Mouse (Mus musculus) neural tube, embryonic 10.5 days (tissue): ENCODE measurements around the gene Nipal4.
A peak's percentile ranks its signal among the peaks of the same experiment; 100 is the strongest.
"Not testable (repeated sequence)": the region's sequence is repeated elsewhere in the genome, so short reads cannot be mapped to it uniquely, and the experiment has no call there.

ENCODE experiments used
- DNase-seq: peaks from one replicate; pipeline ENCODE4 v3.0.0-alpha.2; 2017; ENCODE audit warnings: low spot score; ENCODE audit errors: extremely low spot score

Gene Nipal4

DNA sequence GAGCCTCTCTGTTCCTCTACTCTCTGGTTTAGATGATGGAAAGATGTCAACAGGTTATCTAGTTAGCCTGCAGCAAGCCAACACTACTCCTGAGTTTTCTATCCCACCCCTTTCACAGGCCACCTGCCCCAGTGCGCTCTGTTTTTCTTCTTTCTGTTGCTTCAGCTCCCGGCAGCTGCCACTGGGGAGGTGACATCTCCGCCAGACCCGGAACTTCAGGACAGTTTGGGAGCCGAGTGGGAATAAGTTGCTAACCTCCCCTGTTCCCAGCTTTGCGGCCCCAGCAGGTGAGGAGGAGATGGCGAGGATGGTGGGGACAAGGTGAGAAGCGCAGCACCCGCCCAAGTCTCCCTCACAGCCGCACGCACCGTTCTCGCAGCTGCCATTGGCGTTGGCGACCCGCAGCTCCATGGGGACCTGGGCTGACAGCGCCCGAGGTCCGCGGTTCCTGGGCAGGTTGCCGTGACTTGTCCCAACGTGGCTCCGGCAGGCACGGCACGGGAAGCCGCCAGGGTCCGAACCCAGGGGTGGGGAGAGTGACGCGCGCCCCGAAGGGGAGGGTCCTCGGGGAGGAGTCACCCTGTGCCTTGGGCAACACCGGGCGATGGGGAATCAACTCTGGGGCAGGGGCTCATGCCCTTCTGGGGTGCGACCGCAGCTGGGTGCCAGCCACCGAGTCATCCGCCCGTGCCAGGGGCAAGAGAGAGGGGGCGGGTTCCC, at the start of gene Nipal4:
Gene Nipal4, minus strand, starts transcription at position 643 of the 720 bp plus-strand sequence.
- DNase-seq = peak; percentile 32

GRCm38 (mm10) chr11:46215354-46215753, 49.0 kb upstream of the Nipal4 start:
- DNase-seq = peak; percentile 67

- DNase-seq = peak; percentile 29
Measured at GRCm38 (mm10) chr11:46214368-46215230, 48.3 kb upstream of the Nipal4 start.

- DNase-seq = peak; percentile 48
Measured at GRCm38 (mm10) chr11:46213844-46214243, 47.5 kb upstream of the Nipal4 start.

- no peak for DNase-seq
Measured at GRCm38 (mm10) chr11:46211858-46212257, 45.5 kb upstream of the Nipal4 start.

DNA sequence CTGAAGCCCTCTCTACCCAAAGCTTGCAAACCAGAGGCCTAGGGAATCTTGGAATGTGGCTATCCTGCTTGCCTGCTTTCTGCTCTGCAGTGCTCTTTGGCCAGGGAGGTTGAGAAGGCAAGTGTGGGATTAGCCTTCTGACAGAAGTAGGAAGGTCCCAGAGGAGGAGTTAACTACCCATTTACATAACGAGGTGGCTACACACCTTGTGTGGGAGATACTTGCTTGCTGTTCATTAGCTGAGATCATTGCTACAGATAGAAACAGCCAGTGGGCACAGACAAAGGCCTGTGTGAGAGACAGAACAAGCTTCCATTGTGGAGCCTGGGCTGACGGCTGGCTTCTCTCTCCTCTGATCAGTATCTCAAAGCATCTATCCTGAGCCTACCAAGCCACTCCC, 43.6 kb upstream of the Nipal4 start:
- DNase-seq = no peak

- DNase-seq = no peak
Measured at GRCm38 (mm10) chr11:46205639-46206409, 39.5 kb upstream of the Nipal4 start.

- no peak for DNase-seq
Measured at GRCm38 (mm10) chr11:46204841-46205240, 38.5 kb upstream of the Nipal4 start.

- DNase-seq = no peak
Measured at GRCm38 (mm10) chr11:46202547-46202887, 36.2 kb upstream of the Nipal4 start.

GRCm38 (mm10) chr11:46201636-46202546, 35.6 kb upstream of the Nipal4 start:
- peak; percentile 27 for DNase-seq

GRCm38 (mm10) chr11:46200664-46201063, 34.4 kb upstream of the Nipal4 start:
- DNase-seq = no peak

- no peak for DNase-seq
Measured at GRCm38 (mm10) chr11:46194175-46194574, 27.9 kb upstream of the Nipal4 start.

DNA sequence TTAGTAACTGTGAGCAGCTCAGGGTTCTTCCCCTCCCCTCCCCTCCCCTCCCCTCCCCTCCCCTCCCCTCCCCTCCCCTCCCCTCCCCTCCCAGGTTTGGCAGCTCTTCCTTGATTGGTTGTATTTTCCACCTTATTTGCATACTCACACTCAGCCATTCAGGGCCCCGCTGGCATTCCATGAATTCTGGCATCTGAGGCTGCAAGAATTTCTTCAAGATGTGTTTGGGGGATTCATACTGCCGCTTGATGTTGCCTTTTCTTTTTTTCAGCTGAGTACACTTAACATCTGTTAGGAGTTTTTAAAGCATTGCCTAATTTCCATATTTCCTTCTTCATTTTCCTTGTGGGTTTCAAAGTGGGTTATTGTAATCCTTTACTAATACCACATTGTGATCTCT, 22.0 kb upstream of the Nipal4 start:
- no peak for DNase-seq

GRCm38 (mm10) chr11:46185486-46185885, 19.2 kb upstream of the Nipal4 start:
- DNase-seq = no peak

DNA sequence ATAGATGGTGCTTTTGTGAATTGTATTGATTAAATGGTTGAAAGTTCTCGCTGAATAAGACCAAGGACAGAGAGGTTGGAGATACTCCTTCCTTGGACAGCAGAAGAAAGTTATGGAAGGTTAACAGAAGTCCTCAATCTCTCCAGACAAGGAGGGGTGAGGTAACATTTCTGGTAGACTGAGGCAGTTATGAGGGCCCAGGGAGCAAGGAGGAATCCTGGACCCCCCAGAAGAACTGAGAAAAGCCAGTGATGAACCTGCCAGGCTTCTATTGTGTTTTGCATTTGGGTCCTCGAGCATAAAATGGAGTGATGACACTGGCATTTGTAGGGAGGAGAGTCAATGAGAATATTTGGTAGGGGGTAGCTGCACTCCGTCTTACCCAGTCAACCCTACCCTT, 18.6 kb upstream of the Nipal4 start:
- no peak for DNase-seq

DNA sequence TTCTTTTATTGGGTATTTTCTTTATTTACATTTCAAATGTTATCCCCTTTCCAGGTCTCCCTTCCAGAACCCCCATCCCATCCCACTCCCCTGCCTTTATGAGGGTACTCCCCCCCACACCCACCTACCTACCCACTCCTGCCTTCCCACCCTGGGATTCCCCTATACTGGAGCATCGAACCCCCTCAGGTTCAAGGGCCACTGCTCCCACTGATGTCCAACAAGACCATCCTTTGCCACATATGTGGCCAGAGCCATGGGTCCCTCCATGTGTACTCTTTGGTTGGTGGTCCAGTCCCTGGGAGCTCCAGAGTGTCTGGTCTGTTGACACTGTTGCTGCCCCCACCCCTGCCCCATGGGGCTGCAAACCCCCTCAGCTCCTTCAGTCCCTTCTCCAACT, 15.7 kb upstream of the Nipal4 start:
- DNase-seq = not testable (repeated sequence)

DNA sequence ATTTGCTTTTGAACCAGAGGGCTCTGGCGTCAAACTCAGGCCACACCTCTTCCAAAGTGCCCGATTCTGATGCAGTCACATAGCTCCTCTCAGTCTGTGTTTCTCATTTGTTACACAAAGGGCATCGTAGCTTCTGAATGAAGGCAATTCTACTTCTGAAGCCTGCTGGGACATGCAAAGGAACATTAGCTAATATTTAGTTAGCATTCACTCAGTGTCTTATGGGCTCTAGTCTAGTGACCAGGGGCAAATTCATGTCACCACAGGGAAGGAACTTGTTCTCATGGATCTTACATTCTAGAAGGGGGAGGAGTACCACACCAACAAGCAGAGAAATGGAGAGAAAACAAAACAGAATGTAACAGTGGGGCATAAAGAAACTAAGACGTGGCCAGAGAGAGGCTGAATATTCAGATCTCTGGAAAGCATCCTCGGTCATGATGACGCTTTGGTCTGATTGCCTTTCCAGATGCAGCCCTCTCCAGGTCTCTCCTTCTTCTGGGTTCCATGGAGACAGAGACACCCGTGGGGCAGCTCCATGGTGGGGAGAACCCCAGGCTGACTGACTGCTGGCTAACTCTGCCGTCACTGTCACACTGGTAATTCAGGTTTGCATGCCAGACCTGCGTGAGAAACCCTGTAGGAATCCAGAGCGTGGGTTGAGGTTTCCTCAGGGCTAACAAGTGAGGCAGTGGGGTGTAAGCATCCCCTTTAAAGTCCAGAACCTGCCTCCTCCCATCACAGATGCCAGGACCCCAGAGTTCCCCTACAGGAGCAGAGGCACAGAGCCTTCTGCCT, 11.1 kb upstream of the Nipal4 start:
- DNase-seq = no peak

DNA sequence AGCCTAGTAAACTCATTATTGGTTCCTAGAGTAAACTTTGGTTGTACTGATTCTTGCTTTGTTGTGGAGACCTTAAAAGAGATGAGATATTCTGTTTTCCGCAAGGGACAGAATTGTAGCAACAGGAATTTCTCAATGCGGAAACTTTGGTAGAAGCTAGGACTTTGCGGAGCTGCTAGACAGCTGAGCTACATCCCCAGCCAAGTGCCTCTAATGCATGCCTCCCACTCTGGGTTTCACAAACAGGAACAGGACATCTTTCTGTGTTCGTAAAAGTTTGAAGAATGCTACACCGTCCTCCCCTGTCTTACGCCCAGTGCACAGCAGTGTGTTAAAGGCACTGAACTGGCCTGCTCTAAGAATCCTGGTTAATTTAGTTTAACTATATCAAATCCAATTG, 9.8 kb upstream of the Nipal4 start:
- DNase-seq = no peak

DNA sequence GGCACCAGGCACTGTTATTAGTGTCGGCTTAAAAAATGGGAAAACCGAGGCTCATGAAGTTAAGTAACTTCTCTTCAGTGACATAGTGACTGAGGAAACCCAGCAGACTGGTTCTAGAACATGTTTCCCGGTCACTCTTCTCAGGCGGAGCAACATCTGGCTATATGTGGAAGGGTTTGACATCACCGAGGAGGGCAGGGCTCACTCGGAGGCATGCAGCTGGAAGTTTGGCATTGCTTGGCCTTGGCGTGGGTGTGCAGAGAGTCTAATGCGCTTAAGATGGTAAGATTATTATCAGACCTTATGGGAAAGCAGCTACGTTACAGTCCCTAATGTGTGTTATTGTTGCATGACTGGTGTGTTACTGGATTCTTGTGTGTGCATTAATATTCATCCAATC, 5.8 kb upstream of the Nipal4 start:
- DNase-seq = no peak

GRCm38 (mm10) chr11:46169908-46170307, 3.6 kb upstream of the Nipal4 start:
- DNase-seq = no peak
